ENCODE assay signal across 22 mouse cellular contexts in genomic region chr10:80481002-80481401, GRCm38 (mm10). TPM values are rescaled to one million over a fixed set of nuclear protein-coding genes. Genes with fewer than 3 reads are reported as not detected.
DNase-seq lines count a peak whose midpoint lies in the region; ATAC-seq and TF ChIP-seq lines count a peak whose summit lies in the region.
"Had no signal": no experiment of that assay in that cellular context is flagged by ENCODE, and none has a peak within 500 bp of the region (broad histone marks: within the 10 kb centered on the region; RNA-seq: fewer than 3 reads in every experiment).

No protein-coding gene starts in this region.

- intact Hi-C loops in left cerebral cortex, adult 2 months (cut with DNase I): no loop called here

- WGBS in hindbrain, embryonic 13.5 days: 18% methylated on average over 5 of the region's 5 CpGs
- WGBS in hindbrain, embryonic 14.5 days: 17% methylated on average over 5 of the region's 5 CpGs
- WGBS in liver, postnatal 0 days (ENCODE audit: insufficient replicate concordance): 28% methylated on average over 5 of the region's 5 CpGs

- H3K4me3 ChIP-seq in hindbrain, embryonic 13.5 days: no peak overlapping the region
- no peak overlapping the region for H3K4me3 ChIP-seq in hindbrain, embryonic 14.5 days (replicated peaks; ENCODE audit: low read length)
- no peak overlapping the region for H3K4me3 ChIP-seq in liver, postnatal 0 days (ENCODE audit: low read depth, low read length)
- no peak overlapping the region for H3K4me3 ChIP-seq in left cerebral cortex, adult 2 months
- H3K4me3 ChIP-seq: embryonic facial prominence, embryonic 15.5 days; forebrain, embryonic 15.5 days; limb, embryonic 12.5 days; neural tube, embryonic 13.5 days had no signal

- no peaks in the 10 kb centered on the region for H3K9me3 ChIP-seq in hindbrain, embryonic 13.5 days
- H3K9me3 ChIP-seq in hindbrain, embryonic 14.5 days (ENCODE audit: control insufficient read depth, low read length): no peaks in the 10 kb centered on the region
- H3K9me3 ChIP-seq in liver, postnatal 0 days (ENCODE audit: low read length): no peaks in the 10 kb centered on the region
- H3K9me3 ChIP-seq: embryonic facial prominence, embryonic 15.5 days; forebrain, embryonic 15.5 days; limb, embryonic 12.5 days; neural tube, embryonic 13.5 days had no signal

- no peak for TF ChIP-seq CTCF in liver, postnatal 0 days (IDR thresholded peaks at IDR 0.05; ENCODE audit: low read depth)
- TF ChIP-seq CTCF in left cerebral cortex, adult 2 months (IDR thresholded peaks at IDR 0.05): no peak

- H3K9ac ChIP-seq in hindbrain, embryonic 13.5 days: 0 out of 2 replicates have a peak overlapping the region, but pooled peaks have one; percentile 9
- H3K9ac ChIP-seq in hindbrain, embryonic 14.5 days: no peak overlapping the region
- no peak overlapping the region for H3K9ac ChIP-seq in liver, postnatal 0 days (replicated peaks)
- H3K9ac ChIP-seq: embryonic facial prominence, embryonic 15.5 days; forebrain, embryonic 15.5 days; limb, embryonic 12.5 days; neural tube, embryonic 13.5 days had no signal

- no peak for DNase-seq in hindbrain, embryonic 14.5 days (ENCODE audit: low spot score)
- peak; percentile 92 for DNase-seq in A20 (ENCODE audit: low read depth, low spot score)
- DNase-seq in c-Kit-positive CD71-positive TER-119-positive erythroid progenitor cells, embryonic 14.5 days (ENCODE audit: low spot score): peak; percentile 59
- peak; percentile 51 for DNase-seq in liver, postnatal 0 days
- no peak for DNase-seq in left cerebral cortex, adult 11 months (ENCODE audit: low spot score)
- DNase-seq in right cerebral cortex, adult 18-20 months: no peak
- DNase-seq in left cerebral cortex, adult 2 months (ENCODE audit: extremely low spot score in 1 of 2, low spot score in 2 of 2): no peak
- DNase-seq: adrenal gland, postnatal 36 days; cerebellum, adult 11 months; heart, postnatal 10 days; layer of hippocampus, postnatal 36 days; lung, postnatal 4 days; retina, postnatal 1 day had no signal

- no peak for ATAC-seq in hindbrain, embryonic 13.5 days (ENCODE audit: low FRiP score)
- ATAC-seq in hindbrain, embryonic 14.5 days (ENCODE audit: low FRiP score): no peak
- ATAC-seq in liver, postnatal 0 days: peak; percentile 65; the same call in 1 of the 2 replicates
- ATAC-seq: activated CD4-positive, CD25-positive, alpha-beta regulatory T cell, adult 4 months; forebrain, embryonic 15.5 days had no signal

- peaks cover 77% of the 10 kb centered on the region for H3K27me3 ChIP-seq in hindbrain, embryonic 13.5 days
- peaks cover 36% of the 10 kb centered on the region for H3K27me3 ChIP-seq in hindbrain, embryonic 14.5 days (ENCODE audit: control insufficient read depth, insufficient read depth, low read length)
- H3K27me3 ChIP-seq in liver, postnatal 0 days (ENCODE audit: insufficient read depth, low read length): peaks cover 44% of the 10 kb centered on the region

- TF ChIP-seq EP300 in liver, postnatal 0 days (IDR thresholded peaks at IDR 0.05; ENCODE audit: low read depth): no peak

- H3K27ac ChIP-seq in hindbrain, embryonic 13.5 days: no peak overlapping the region
- no peak overlapping the region for H3K27ac ChIP-seq in hindbrain, embryonic 14.5 days
- H3K27ac ChIP-seq in liver, postnatal 0 days (ENCODE audit: low read depth): no peak overlapping the region
- H3K27ac ChIP-seq in left cerebral cortex, adult 2 months: no peak overlapping the region
- H3K27ac ChIP-seq: embryonic facial prominence, embryonic 15.5 days; forebrain, embryonic 15.5 days; limb, embryonic 12.5 days; neural tube, embryonic 13.5 days had no signal

- no peak overlapping the region for H3K4me2 ChIP-seq in hindbrain, embryonic 13.5 days
- H3K4me2 ChIP-seq in hindbrain, embryonic 14.5 days (replicated peaks): no peak overlapping the region
- H3K4me2 ChIP-seq in liver, postnatal 0 days (ENCODE audit: low read depth, low read length): no peak overlapping the region
- H3K4me2 ChIP-seq: embryonic facial prominence, embryonic 15.5 days; forebrain, embryonic 15.5 days; limb, embryonic 12.5 days; neural tube, embryonic 13.5 days had no signal

- peaks cover 14% of the 10 kb centered on the region for H3K4me1 ChIP-seq in hindbrain, embryonic 13.5 days (replicated peaks)
- peaks cover 1% of the 10 kb centered on the region; the same call in 1 of the 2 replicates for H3K4me1 ChIP-seq in hindbrain, embryonic 14.5 days (replicated peaks; ENCODE audit: control insufficient read depth, insufficient read depth, low read length)
- 0 out of 2 replicates have a peak, but pooled peaks cover under 1% of the 10 kb centered on the region for H3K4me1 ChIP-seq in liver, postnatal 0 days (ENCODE audit: insufficient read depth)
- H3K4me1 ChIP-seq: embryonic facial prominence, embryonic 15.5 days; limb, embryonic 12.5 days; neural tube, embryonic 13.5 days had no signal

- no peaks in the 10 kb centered on the region for H3K36me3 ChIP-seq in hindbrain, embryonic 13.5 days
- no peaks in the 10 kb centered on the region for H3K36me3 ChIP-seq in hindbrain, embryonic 14.5 days (replicated peaks; ENCODE audit: control insufficient read depth, insufficient read depth)
- H3K36me3 ChIP-seq in liver, postnatal 0 days (replicated peaks; ENCODE audit: insufficient read depth, low read length): no peaks in the 10 kb centered on the region
- H3K36me3 ChIP-seq: embryonic facial prominence, embryonic 15.5 days; forebrain, embryonic 15.5 days; limb, embryonic 12.5 days; neural tube, embryonic 13.5 days had no signal

RNA-seq across cellular contexts. Expression of gene Onecut3, which starts 13.6 kb away (rescaled TPM):
- 2.1 and 2.5 TPM in 2 replicates for polyA plus RNA-seq in hindbrain, embryonic 13.5 days (2015; fragmentation: Nextera tagmentation; extraction: Ambion mirVana)
- 1.5 and 2.3 TPM in 2 replicates for polyA plus RNA-seq in hindbrain, embryonic 14.5 days (2014; fragmentation: Nextera tagmentation; extraction: Ambion mirVana)
- not detected in 2 replicates for polyA plus RNA-seq in liver, postnatal 0 days (2015; fragmentation: Nextera tagmentation; extraction: Ambion mirVana)
- not detected for total RNA-seq in left cerebral cortex, adult 2 months (2021)
- total RNA-seq: adrenal gland, postnatal 36 days; gastrocnemius, adult 8-10 months; heart, postnatal 10 days had no signal
- polyA plus RNA-seq: activated CD4-positive, CD25-positive, alpha-beta regulatory T cell, adult 4 months; embryonic facial prominence, embryonic 15.5 days; limb, embryonic 12.5 days; spleen, adult 2 months had no signal

RNA-seq across cellular contexts. Expression of gene Tcf3, which starts 47.6 kb away (rescaled TPM):
- polyA plus RNA-seq in hindbrain, embryonic 13.5 days (2015; fragmentation: Nextera tagmentation; extraction: Ambion mirVana): 60.9 and 62.5 TPM in 2 replicates
- 41.3 and 46.5 TPM in 2 replicates for polyA plus RNA-seq in hindbrain, embryonic 14.5 days (2014; fragmentation: Nextera tagmentation; extraction: Ambion mirVana)
- 28.2 and 29.5 TPM in 2 replicates for polyA plus RNA-seq in liver, postnatal 0 days (2015; fragmentation: Nextera tagmentation; extraction: Ambion mirVana)
- total RNA-seq in left cerebral cortex, adult 2 months (2021): 10 to 100 TPM; 28.9 to 30.1 TPM

RNA-seq across cellular contexts. Expression of gene Atp8b3, which starts 57.9 kb away (rescaled TPM):
- polyA plus RNA-seq in hindbrain, embryonic 13.5 days (2015; fragmentation: Nextera tagmentation; extraction: Ambion mirVana): 1.2 and 1.3 TPM in 2 replicates
- polyA plus RNA-seq in hindbrain, embryonic 14.5 days (2014; fragmentation: Nextera tagmentation; extraction: Ambion mirVana): 0.87 and 1.1 TPM in 2 replicates
- polyA plus RNA-seq in liver, postnatal 0 days (2015; fragmentation: Nextera tagmentation; extraction: Ambion mirVana): not detected in 2 replicates
- total RNA-seq in left cerebral cortex, adult 2 months (2021): under 1 TPM; 0.11 to 0.63 TPM
- total RNA-seq: gastrocnemius, adult 8-10 months; heart, adult 8-10 months; heart, postnatal 10 days had no signal
- polyA plus RNA-seq: activated CD4-positive, CD25-positive, alpha-beta regulatory T cell, adult 4 months had no signal

Comparison
In these comparisons a context has a peak if more than half of its experiments do, and no peak if none do; other contexts are left out.
1. DNase-seq: peak in A20 (single experiment), c-Kit-positive CD71-positive TER-119-positive erythroid progenitor cells, embryonic 14.5 days (single experiment) and liver, postnatal 0 days (single experiment); none in hindbrain, embryonic 14.5 days (single experiment), left cerebral cortex, adult 11 months (single experiment), right cerebral cortex, adult 18-20 months (single experiment) and left cerebral cortex, adult 2 months (0 of 2).